Mouse (Mus musculus): Measurements from ENCODE around the gene Grik1.

DNA sequence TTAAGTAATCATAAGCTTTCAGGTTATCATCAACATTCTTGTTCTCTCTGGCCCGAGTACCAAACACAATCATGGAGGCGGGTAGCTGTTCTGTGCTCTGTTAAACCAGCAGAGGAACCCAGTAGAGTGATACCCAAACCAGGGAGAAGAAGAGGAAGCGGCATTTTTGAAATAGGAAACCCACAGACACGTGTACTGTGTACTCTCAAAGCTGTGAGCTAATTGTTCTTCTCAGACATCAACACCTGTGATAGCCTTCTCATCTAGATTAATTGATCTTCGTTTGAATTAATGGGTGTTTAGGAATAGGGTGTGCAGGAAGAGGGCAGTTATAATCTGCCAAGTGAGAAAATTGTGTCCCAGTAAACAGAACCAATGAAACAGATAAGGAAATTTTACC is 333.9 kb downstream of the Grik1 start:
- TF ChIP-seq CTCF (IDR thresholded peaks at IDR 0.05; ENCODE audit: borderline replicate concordance, extremely low read depth, insufficient read depth, insufficient read length) (no peak), POLR2A (IDR thresholded peaks at IDR 0.05; ENCODE audit: borderline replicate concordance, extremely low read depth, insufficient read depth, insufficient read length, poor library complexity, severe bottlenecking) (no peak)

Data from brain, embryonic 14.5 days (tissue).